Mouse (Mus musculus) thymus, adult 2 months (tissue): ENCODE results near the gene Dsn1. TPM values are rescaled to one million over a fixed set of nuclear protein-coding genes. Genes with fewer than 3 reads are reported as not detected.

ENCODE experiments used
- DNase-seq: peaks from one replicate; pipeline ENCODE4 v3.0.0; 2021
- H3K27ac ChIP-seq: fragments of 200-500 bp; 2 replicates; pipeline ENCODE4 v1.5.1; 2012; ENCODE audit warnings: low read length, control low read depth; ENCODE audit not compliant: control insufficient read depth, insufficient read depth
- H3K27me3 ChIP-seq: fragments of 200-500 bp; 2 replicates; pipeline ENCODE4 v1.6.1; 2012; ENCODE audit warnings: mild to moderate bottlenecking, low read length, moderate library complexity, mixed read lengths; ENCODE audit not compliant: control insufficient read depth, insufficient read depth
- H3K36me3 ChIP-seq: fragments of 200-500 bp; 2 replicates; pipeline ENCODE4 v1.6.1; 2012; ENCODE audit warnings: mild to moderate bottlenecking, low read length, moderate library complexity; ENCODE audit not compliant: control insufficient read depth, insufficient read depth
- H3K4me1 ChIP-seq: fragments of 200-500 bp; replicated peaks from 2 replicates; pipeline ENCODE4 v1.6.1; 2012; ENCODE audit warnings: low read length; ENCODE audit not compliant: control insufficient read depth, insufficient read depth
- H3K4me3 ChIP-seq: fragments of 200-500 bp; 2 replicates; pipeline ENCODE4 v1.5.1; 2012; ENCODE audit warnings: mild to moderate bottlenecking, low read length, control low read depth, moderate library complexity; ENCODE audit not compliant: control insufficient read depth, insufficient read depth
- CTCF ChIP-seq: fragments of 200-500 bp; IDR thresholded peaks from 2 replicates; pipeline ENCODE4 v1.5.1; 2012; ENCODE audit warnings: mild to moderate bottlenecking, control low read depth, low read length, moderate library complexity, borderline replicate concordance; ENCODE audit not compliant: control insufficient read depth, poor library complexity, insufficient read depth; ENCODE audit errors: extremely low read depth
- POLR2A ChIP-seq: fragments of 200-500 bp; IDR thresholded peaks from 2 replicates; pipeline ENCODE4 v1.6.1; 2012; ENCODE audit warnings: mild to moderate bottlenecking, low read length, control low read depth, moderate library complexity; ENCODE audit not compliant: control insufficient read depth, poor library complexity, insufficient read depth; ENCODE audit errors: extremely low read depth
- WGBS: fragments of 180-500 bp; shearing (Covaris S2); methylation state at CpG from one replicate; pipeline ENCODE4 v1.1.7; 2018; 5-methylcytosine and 5-hydroxymethylcytosine counted together
- polyA plus RNA-seq: library from polyadenylated mRNA; depleted of rRNA; stranded (reverse); fragments of >200 nt; gene quantifications from 2 replicates; pipeline ENCODE4 v1.2.3, GENCODE M21; 2012

The Dsn1 gene
- polyA plus RNA-seq, 1 experiment = 11.9 TPM

DNA sequence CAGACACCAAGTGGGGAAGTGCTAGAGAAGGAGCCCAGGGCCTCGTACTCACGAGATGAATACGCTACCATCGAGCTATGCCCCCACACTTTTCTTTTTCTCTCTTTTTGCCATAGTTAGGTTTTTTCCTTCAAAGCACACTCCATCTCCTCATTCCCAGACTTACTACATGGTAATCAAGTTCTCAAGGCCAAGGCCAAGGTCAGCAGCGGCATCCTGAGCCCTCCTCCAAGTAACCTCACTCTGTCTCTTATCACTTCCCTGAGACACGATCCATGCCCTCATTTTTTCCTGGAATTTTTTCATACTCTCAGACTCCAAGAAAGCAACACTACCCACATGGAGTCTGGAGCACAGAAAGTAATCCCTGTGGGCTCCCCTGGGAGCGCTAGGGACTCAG lies 43.1 kb downstream of the Dsn1 start:
- no peak overlapping the region for H3K27ac ChIP-seq
- H3K4me1 ChIP-seq = peaks cover 19% of the 10 kb centered on the region
- TF ChIP-seq POLR2A (no peak), CTCF (no peak)
- no peaks in the 10 kb centered on the region for H3K36me3 ChIP-seq
- no peaks in the 10 kb centered on the region for H3K27me3 ChIP-seq
- no peak for DNase-seq
- no peak overlapping the region for H3K4me3 ChIP-seq
- 96% methylated on average over 7 of the region's 7 CpGs for WGBS

DNA sequence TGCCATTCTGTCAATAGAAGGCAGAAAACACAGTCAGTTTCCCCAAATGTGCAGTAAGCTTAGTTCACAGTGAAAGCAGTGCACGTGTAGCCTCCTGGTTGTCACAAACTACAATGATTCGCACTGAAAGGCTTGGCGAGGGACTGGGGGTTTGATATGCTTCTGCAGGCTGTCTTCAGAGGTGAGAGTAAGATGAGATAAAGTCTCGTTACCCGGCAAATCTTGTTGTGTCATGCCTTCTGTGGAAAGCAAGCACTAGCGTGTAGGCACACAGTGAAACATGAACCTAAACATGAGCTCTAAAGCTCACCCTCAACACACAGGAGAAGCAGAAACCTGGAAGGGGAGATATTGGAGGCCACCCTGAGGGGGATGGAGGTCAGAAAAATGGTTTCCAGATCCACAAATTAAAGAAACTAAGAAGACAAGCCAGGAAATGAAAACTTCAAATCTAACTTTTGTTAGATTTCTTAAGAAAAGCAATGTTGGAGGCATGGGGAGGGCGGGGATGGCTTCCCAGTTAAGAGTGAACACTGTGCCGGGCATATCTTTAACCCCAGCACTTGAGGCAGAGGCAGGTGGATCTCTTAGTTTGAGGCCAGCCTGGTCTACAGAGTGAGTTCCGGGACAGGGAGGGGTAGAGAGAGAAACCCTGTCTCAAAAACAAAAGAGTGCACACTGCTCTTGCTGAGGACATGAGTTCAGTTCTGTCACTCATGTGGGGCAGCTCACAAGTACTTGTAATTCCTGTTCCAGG lies 48.3 kb downstream of the Dsn1 start:
- 94% methylated on average over 9 of the region's 9 CpGs for WGBS
- H3K36me3 ChIP-seq = peaks cover 12% of the 10 kb centered on the region; the same call in 1 of the 2 replicates
- no peak for TF ChIP-seq POLR2A
- TF ChIP-seq CTCF = no peak
- no peak for DNase-seq
- no peak overlapping the region for H3K4me3 ChIP-seq
- peaks cover 5% of the 10 kb centered on the region for H3K4me1 ChIP-seq
- H3K27ac ChIP-seq = no peak overlapping the region
- H3K27me3 ChIP-seq = no peaks in the 10 kb centered on the region

DNA sequence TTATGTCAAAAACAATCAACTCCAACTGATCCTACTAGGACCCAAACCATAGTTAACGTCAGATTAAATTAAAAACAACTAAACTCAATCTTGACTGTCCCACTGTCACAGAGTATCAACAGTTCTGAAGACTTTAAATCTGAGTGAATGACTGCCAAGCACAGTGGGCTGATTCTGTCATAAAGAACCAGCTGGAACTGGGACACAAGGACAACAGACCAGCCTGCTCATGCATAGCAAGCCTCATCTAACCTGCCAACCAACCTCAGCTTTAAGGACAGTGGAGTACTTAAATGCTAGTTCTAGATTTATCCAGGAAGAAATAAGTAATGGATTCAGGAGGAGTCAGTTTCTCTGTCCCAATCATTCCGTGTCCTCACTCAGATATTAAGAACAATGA lies 49.9 kb downstream of the Dsn1 start:
- DNase-seq = no peak
- Histone ChIP-seq H3K27me3 (no peaks in the 10 kb centered on the region), H3K4me1 (peaks cover 1% of the 10 kb centered on the region; the same call in 1 of the 2 replicates), H3K36me3 (peaks cover 12% of the 10 kb centered on the region; the same call in 1 of the 2 replicates), H3K4me3 (no peak overlapping the region), H3K27ac (no peak overlapping the region)
- 96% methylated on average over 2 of the region's 2 CpGs for WGBS
- TF ChIP-seq POLR2A (no peak), CTCF (no peak)

DNA sequence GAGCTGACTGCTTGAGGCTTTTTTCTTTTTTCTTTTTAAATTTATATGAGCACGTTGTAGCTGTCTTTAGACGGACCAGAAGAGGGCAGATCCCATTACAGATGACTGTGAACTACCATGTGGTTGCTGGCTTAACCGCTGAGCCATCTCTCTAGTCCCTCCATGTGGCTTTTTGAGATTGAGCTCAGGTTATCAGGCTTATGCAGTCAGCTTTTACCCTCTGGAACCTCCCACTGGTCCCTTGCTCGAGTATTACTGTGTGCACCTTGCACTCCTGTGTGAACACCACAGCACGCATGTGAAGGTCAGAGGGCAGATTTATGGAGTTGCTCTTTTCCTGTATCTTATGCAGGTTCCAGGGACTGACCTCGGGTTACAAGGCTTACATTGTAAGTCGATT lies 50.6 kb downstream of the Dsn1 start:
- H3K27me3 ChIP-seq = no peaks in the 10 kb centered on the region
- no peak for DNase-seq
- H3K27ac ChIP-seq = no peak overlapping the region
- H3K36me3 ChIP-seq = peaks cover 12% of the 10 kb centered on the region; the same call in 1 of the 2 replicates
- no peaks in the 10 kb centered on the region for H3K4me1 ChIP-seq
- no peak overlapping the region for H3K4me3 ChIP-seq
- WGBS = 92% methylated on average over 7 of the region's 7 CpGs
- TF ChIP-seq POLR2A = no peak
- no peak for TF ChIP-seq CTCF

DNA sequence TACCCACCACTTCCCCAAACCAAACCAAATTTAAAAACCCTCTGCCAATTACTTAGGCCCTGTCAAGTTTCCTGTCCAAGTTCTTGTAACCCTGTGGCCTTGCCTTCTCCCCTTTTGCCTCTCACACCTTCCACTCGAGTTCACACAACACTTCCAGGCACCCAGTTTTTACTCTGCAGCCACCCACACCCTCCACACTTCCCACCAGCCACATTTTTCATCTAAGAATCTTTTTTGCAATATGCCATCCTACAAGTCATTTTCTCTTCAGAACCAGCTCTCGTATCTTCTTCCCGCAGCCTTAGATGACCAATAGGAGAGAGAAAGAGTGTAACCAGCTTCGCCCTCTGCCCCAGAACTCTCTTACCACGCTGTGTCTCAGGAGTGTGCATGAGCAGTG lies 52.5 kb downstream of the Dsn1 start:
- WGBS = 95% methylated on average over 5 of the region's 5 CpGs
- Histone ChIP-seq H3K36me3 (peaks cover 17% of the 10 kb centered on the region; the same call in 1 of the 2 replicates), H3K27me3 (no peaks in the 10 kb centered on the region), H3K4me3 (no peak overlapping the region), H3K27ac (no peak overlapping the region), H3K4me1 (no peaks in the 10 kb centered on the region)
- DNase-seq = no peak
- TF ChIP-seq CTCF (no peak), POLR2A (no peak)

GRCm38 (mm10) chr2:156951301-156952094 lies 55.5 kb downstream of the Dsn1 start:
- H3K27ac ChIP-seq = no peak overlapping the region
- TF ChIP-seq POLR2A (no peak), CTCF (no peak)
- no peaks in the 10 kb centered on the region for H3K27me3 ChIP-seq
- WGBS = 97% methylated on average over 10 of the region's 10 CpGs
- H3K36me3 ChIP-seq = peaks cover 24% of the 10 kb centered on the region
- no peak overlapping the region for H3K4me3 ChIP-seq
- H3K4me1 ChIP-seq = no peaks in the 10 kb centered on the region
- no peak for DNase-seq
